Mouse (Mus musculus): ENCODE data around the gene Tex13c2. TPM values are rescaled to one million over a fixed set of nuclear protein-coding genes. Genes with fewer than 3 reads are reported as not detected.

Gene Tex13c2
- polyA plus RNA-seq, 1 experiment from 2014 or later, result not detected

- Histone ChIP-seq H3K4me2 (ENCODE audit: low read depth, low read length) (no peak overlapping the region), H3K36me3 (ENCODE audit: control insufficient read depth, insufficient read depth, low read length) (no peaks in the 10 kb centered on the region), H3K27ac (ENCODE audit: low read length) (no peak overlapping the region), H3K9ac (ENCODE audit: low read length) (no peak overlapping the region), H3K27me3 (ENCODE audit: control insufficient read depth, insufficient read depth, low read depth, low read length) (no peaks in the 10 kb centered on the region), H3K4me1 (replicated peaks; ENCODE audit: control insufficient read depth, insufficient read depth, low read length) (no peaks in the 10 kb centered on the region), H3K4me3 (ENCODE audit: low read length) (no peak overlapping the region), H3K9me3 (ENCODE audit: control insufficient read depth, low read length) (no peaks in the 10 kb centered on the region)
- 75% methylated on average over 2 of the region's 2 CpGs for WGBS
- no peak for ATAC-seq (ENCODE audit: low read depth)
These were observed 33.4 kb downstream of the Tex13c2 start for GRCm38 (mm10) chrX:42522868-42523267.

- H3K9me3 ChIP-seq (ENCODE audit: control insufficient read depth, low read length), result no peaks in the 10 kb centered on the region
- H3K4me3 ChIP-seq (ENCODE audit: low read length), result no peak overlapping the region
- H3K4me2 ChIP-seq (ENCODE audit: low read depth, low read length), result no peak overlapping the region
- H3K36me3 ChIP-seq (ENCODE audit: control insufficient read depth, insufficient read depth, low read length), result no peaks in the 10 kb centered on the region
- WGBS, result 73% methylated on average over 4 of the region's 4 CpGs
- ATAC-seq (ENCODE audit: low read depth), result no peak
- no peak overlapping the region for H3K9ac ChIP-seq (ENCODE audit: low read length)
- H3K27me3 ChIP-seq (ENCODE audit: control insufficient read depth, insufficient read depth, low read depth, low read length), result no peaks in the 10 kb centered on the region
- no peak overlapping the region for H3K27ac ChIP-seq (ENCODE audit: low read length)
- H3K4me1 ChIP-seq (replicated peaks; ENCODE audit: control insufficient read depth, insufficient read depth, low read length), result no peaks in the 10 kb centered on the region
These were observed 41.2 kb downstream of the Tex13c2 start for GRCm38 (mm10) chrX:42530703-42531102.

- no peaks in the 10 kb centered on the region for H3K9me3 ChIP-seq (ENCODE audit: control insufficient read depth, low read length)
- H3K4me3 ChIP-seq (ENCODE audit: low read length), result peak overlapping the region; percentile 33
- no peaks in the 10 kb centered on the region for H3K27me3 ChIP-seq (ENCODE audit: control insufficient read depth, insufficient read depth, low read depth, low read length)
- 27% methylated on average over 3 of the region's 3 CpGs for WGBS
- peak overlapping the region; percentile 28; the same call in 1 of the 2 replicates for H3K9ac ChIP-seq (ENCODE audit: low read length)
- H3K27ac ChIP-seq (ENCODE audit: low read length), result peak overlapping the region; percentile 27; the same call in 1 of the 2 replicates
- peak; percentile 59; the same call in 1 of the 2 replicates for ATAC-seq (ENCODE audit: low read depth)
- H3K36me3 ChIP-seq (ENCODE audit: control insufficient read depth, insufficient read depth, low read length), result no peaks in the 10 kb centered on the region
- H3K4me2 ChIP-seq (ENCODE audit: low read depth, low read length), result peak overlapping the region; percentile 53
- no peaks in the 10 kb centered on the region for H3K4me1 ChIP-seq (replicated peaks; ENCODE audit: control insufficient read depth, insufficient read depth, low read length)
These were observed 50.7 kb downstream of the Tex13c2 start for GRCm38 (mm10) chrX:42540030-42540755.

DNA sequence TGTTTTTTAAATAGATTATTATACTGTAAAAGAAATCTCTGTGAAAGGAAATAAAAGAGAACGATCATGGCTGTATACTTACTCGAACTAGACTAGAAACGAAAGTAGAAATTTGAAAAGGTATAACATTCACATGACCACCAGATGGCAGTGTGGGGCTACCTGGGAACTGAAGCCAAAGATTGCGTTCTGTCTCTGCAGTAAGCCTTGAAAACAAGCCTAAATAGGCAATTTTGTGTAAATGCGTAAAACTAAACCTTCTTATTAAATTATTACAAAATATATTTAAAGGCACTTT is 51.2 kb downstream of the Tex13c2 start:
- Histone ChIP-seq H3K9me3 (ENCODE audit: control insufficient read depth, low read length) (no peaks in the 10 kb centered on the region), H3K27me3 (ENCODE audit: control insufficient read depth, insufficient read depth, low read depth, low read length) (no peaks in the 10 kb centered on the region), H3K27ac (ENCODE audit: low read length) (no peak overlapping the region; the same call in 1 of the 2 replicates), H3K36me3 (ENCODE audit: control insufficient read depth, insufficient read depth, low read length) (no peaks in the 10 kb centered on the region), H3K4me2 (ENCODE audit: low read depth, low read length) (peak overlapping the region; percentile 53), H3K4me1 (replicated peaks; ENCODE audit: control insufficient read depth, insufficient read depth, low read length) (no peaks in the 10 kb centered on the region), H3K9ac (ENCODE audit: low read length) (no peak overlapping the region), H3K4me3 (ENCODE audit: low read length) (peak overlapping the region; percentile 33)
- WGBS, result 22% methylated on average over 5 of the region's 5 CpGs
- ATAC-seq (ENCODE audit: low read depth), result 0 out of 2 replicates have a peak, but pooled peaks have one; percentile 36

Other genes starting within 250 kb of the Tex13c2 start
- 0.73 and 2.7 TPM in 2 replicates for gene Sh2d1a, start 12.8 kb downstream of the Tex13c2 start, polyA plus RNA-seq (2015; fragmentation: Nextera tagmentation; extraction: Ambion mirVana)